Mouse (Mus musculus) lung, postnatal 0 days (tissue): ENCODE measurements at regions not wholly inside any gene's neighbourhood (a gene's known extent, or its start where the extent isn't known, plus 50 kb on each side); places are given as distances from the start of the nearest gene placed in this dataset.

Source experiments
- CTCF ChIP-seq: IDR thresholded peaks from 2 replicates; pipeline ENCODE4 v1.5.1; 2016; ENCODE audit warnings: antibody characterized with exemption, mild to moderate bottlenecking
- EP300 ChIP-seq: IDR thresholded peaks from 2 replicates; pipeline ENCODE4 v1.6.1; 2016; ENCODE audit warnings: antibody characterized with exemption, mild to moderate bottlenecking, control low read depth

GRCm38 (mm10) chr12:9212211-9212610, 182.4 kb downstream of the Ttc32 start:
- no peak for TF ChIP-seq CTCF
- TF ChIP-seq EP300: no peak
